Mouse (Mus musculus) liver, embryonic 14.5 days (tissue): Measurements from ENCODE around the gene Clec4f. TPM values are rescaled to one million over a fixed set of nuclear protein-coding genes. Genes with fewer than 3 reads are reported as not detected.

Experiments used
- ATAC-seq: fragments of 200-750 bp; cut with Nextera tagmentation; 2 replicates; pipeline ENCODE4 v1.8.0; 2017; ENCODE audit warnings: moderate number of reproducible peaks, mild to moderate bottlenecking, moderate library complexity; ENCODE audit not compliant: insufficient read depth
- DNase-seq, 3 experiments: peaks; one replicate each; pipeline ENCODE4 v3.0.0-alpha.2; 2012 to 2013; ENCODE audit warnings: low read depth in 3 of 3, low spot score in 3 of 3
- H3K27ac ChIP-seq: fragments of 300-500 bp; sonication (generic); 2 replicates; pipeline ENCODE4 v1.5.1; 2014; ENCODE audit warnings: moderate library complexity, mild to moderate bottlenecking, control low read depth, inconsistent platforms
- H3K27me3 ChIP-seq: fragments of 300-500 bp; sonication (generic); 2 replicates; pipeline ENCODE4 v1.6.1; 2014; ENCODE audit warnings: mild to moderate bottlenecking, low read length, moderate library complexity; ENCODE audit not compliant: control insufficient read depth, insufficient read depth
- H3K36me3 ChIP-seq: fragments of 300-500 bp; sonication (generic); replicated peaks from 2 replicates; pipeline ENCODE4 v1.6.1; 2014; ENCODE audit warnings: low read depth; ENCODE audit not compliant: control insufficient read depth, insufficient read depth
- H3K4me1 ChIP-seq, 2 experiments: fragments of 200-500 bp in 1 of 2; fragments of 300-500 bp in 1 of 2; sonication (generic) in 1 of 2; replicated peaks; 2 replicates each; pipeline ENCODE4 v1.6.1; 2012 to 2014; ENCODE audit warnings: antibody characterized with exemption in 1 of 2, inconsistent platforms in 1 of 2, low read length in 1 of 2; ENCODE audit not compliant: control insufficient read depth in 2 of 2, insufficient read depth in 2 of 2
- H3K4me2 ChIP-seq: fragments of 300-500 bp; sonication (generic); 2 replicates; pipeline ENCODE4 v1.6.1; 2014; ENCODE audit warnings: low read depth, mild to moderate bottlenecking, control low read depth, moderate library complexity
- H3K4me3 ChIP-seq, 2 experiments: fragments of 200-500 bp in 1 of 2; fragments of 300-500 bp in 1 of 2; sonication (generic) in 1 of 2; 2 replicates each; pipeline ENCODE4 v1.5.1; 2012 to 2014; ENCODE audit warnings: low read depth in 2 of 2, low read length in 2 of 2, mild to moderate bottlenecking in 2 of 2, control low read depth in 1 of 2, inconsistent platforms in 1 of 2, moderate library complexity in 1 of 2; ENCODE audit not compliant: insufficient read depth in 1 of 2
- H3K9ac ChIP-seq: fragments of 300-500 bp; sonication (generic); replicated peaks from 2 replicates; pipeline ENCODE4 v1.6.1; 2014; ENCODE audit warnings: mild to moderate bottlenecking, control low read depth, moderate library complexity
- H3K9me3 ChIP-seq: fragments of 300-500 bp; sonication (generic); 2 replicates; pipeline ENCODE4 v1.6.1; 2016; ENCODE audit warnings: low read length, mixed read lengths; ENCODE audit not compliant: control insufficient read depth
- CTCF ChIP-seq: IDR thresholded peaks from 2 replicates; pipeline ENCODE4 v1.5.1; 2016; ENCODE audit warnings: antibody characterized with exemption, low read depth, control low read depth
- EP300 ChIP-seq: IDR thresholded peaks from 2 replicates; pipeline ENCODE4 v1.6.1; 2016; ENCODE audit warnings: antibody characterized with exemption, low read depth
- WGBS: fragments of 180-500 bp; shearing (Covaris S2); extraction: QIAGEN DNeasy Blood & Tissue Kit; methylation state at CpG from one replicate; pipeline ENCODE4 v1.1.7; 2014; ENCODE audit not compliant: insufficient replicate concordance; 5-methylcytosine and 5-hydroxymethylcytosine counted together
- polyA plus RNA-seq, 2 experiments: library from polyadenylated mRNA; depleted of rRNA in 1 of 2; stranded (reverse) in 1 of 2; unstranded in 1 of 2; fragments of >200 nt; fragmentation: Nextera tagmentation in 1 of 2; extraction: Ambion mirVana in 1 of 2; gene quantifications; 2 replicates each; pipeline versions ENCODE4 v1.2.1 to v1.2.3; 2012 to 2014

Gene Clec4f
- polyA plus RNA-seq, 2 experiments = 3.3 to 4.1 TPM

- H3K9ac ChIP-seq = no peak overlapping the region
- no peaks in the 10 kb centered on the region for H3K4me1 ChIP-seq
- H3K4me2 ChIP-seq = no peak overlapping the region
- no peaks in the 10 kb centered on the region for H3K36me3 ChIP-seq
- no peak overlapping the region for H3K4me3 ChIP-seq
- no peak overlapping the region for H3K27ac ChIP-seq
- no peak for ATAC-seq
- H3K9me3 ChIP-seq = no peaks in the 10 kb centered on the region
- 2% methylated on average over 53 of the region's 53 CpGs for WGBS
- DNase-seq = no peak
- no peak for TF ChIP-seq CTCF
- no peak for TF ChIP-seq EP300
- peaks cover 92% of the 10 kb centered on the region for H3K27me3 ChIP-seq
Observed at GRCm38 (mm10) chr6:83702146-83702999, 46.4 kb upstream of the Clec4f start.

- no peaks in the 10 kb centered on the region for H3K9me3 ChIP-seq
- ATAC-seq (no peak), DNase-seq (no peak)
- no peak overlapping the region for H3K27ac ChIP-seq
- under 1% methylated on average over 11 of the region's 11 CpGs for WGBS
- no peak for TF ChIP-seq CTCF
- TF ChIP-seq EP300 = no peak
- no peak overlapping the region for H3K4me3 ChIP-seq
- no peak overlapping the region for H3K4me2 ChIP-seq
- H3K9ac ChIP-seq = no peak overlapping the region
- H3K4me1 ChIP-seq = no peaks in the 10 kb centered on the region
- no peaks in the 10 kb centered on the region for H3K36me3 ChIP-seq
- peaks cover 92% of the 10 kb centered on the region for H3K27me3 ChIP-seq
Observed at GRCm38 (mm10) chr6:83701001-83701400, 45.0 kb upstream of the Clec4f start.

GRCm38 (mm10) chr6:83699971-83700370 lies 44.0 kb upstream of the Clec4f start:
- H3K27me3 ChIP-seq = peaks cover 90% of the 10 kb centered on the region
- H3K27ac ChIP-seq = no peak overlapping the region
- 3% methylated on average over 5 of the region's 5 CpGs for WGBS

GRCm38 (mm10) chr6:83697932-83698331 lies 41.9 kb upstream of the Clec4f start:
- no peaks in the 10 kb centered on the region for H3K36me3 ChIP-seq

More at GRCm38 (mm10) chr6:83699971-83700370, 44.0 kb upstream of the Clec4f start:
- no peak for DNase-seq
- no peak overlapping the region for H3K9ac ChIP-seq
- no peaks in the 10 kb centered on the region for H3K36me3 ChIP-seq
- no peak overlapping the region for H3K4me3 ChIP-seq
- TF ChIP-seq CTCF = no peak
- TF ChIP-seq EP300 = no peak
- no peak for ATAC-seq
- H3K4me1 ChIP-seq = no peaks in the 10 kb centered on the region
- no peaks in the 10 kb centered on the region for H3K9me3 ChIP-seq
- no peak overlapping the region for H3K4me2 ChIP-seq

GRCm38 (mm10) chr6:83696684-83697083 lies 40.7 kb upstream of the Clec4f start:
- H3K27ac ChIP-seq = no peak overlapping the region
- H3K9ac ChIP-seq = no peak overlapping the region
- peaks cover 89% of the 10 kb centered on the region for H3K27me3 ChIP-seq
- ATAC-seq (no peak), DNase-seq (no peak)
- H3K4me3 ChIP-seq = no peak overlapping the region
- H3K4me2 ChIP-seq = no peak overlapping the region
- H3K36me3 ChIP-seq = no peaks in the 10 kb centered on the region
- no peaks in the 10 kb centered on the region for H3K4me1 ChIP-seq
- TF ChIP-seq CTCF = no peak
- TF ChIP-seq EP300 = no peak
- H3K9me3 ChIP-seq = no peaks in the 10 kb centered on the region
- 2% methylated on average over 7 of the region's 7 CpGs for WGBS

More at GRCm38 (mm10) chr6:83697932-83698331, 41.9 kb upstream of the Clec4f start:
- no peaks in the 10 kb centered on the region for H3K9me3 ChIP-seq
- WGBS = 7% methylated on average over 8 of the region's 8 CpGs
- H3K4me1 ChIP-seq = no peaks in the 10 kb centered on the region
- no peak overlapping the region for H3K27ac ChIP-seq
- DNase-seq = no peak
- no peak overlapping the region for H3K9ac ChIP-seq
- TF ChIP-seq EP300 (no peak), CTCF (no peak)
- ATAC-seq = no peak
- peaks cover 90% of the 10 kb centered on the region for H3K27me3 ChIP-seq
- H3K4me2 ChIP-seq = no peak overlapping the region
- no peak overlapping the region for H3K4me3 ChIP-seq
